Mouse (Mus musculus) mature B cell (primary cell): ENCODE results near the gene Gm20772.
"Not testable (repeated sequence)": the region's sequence is repeated elsewhere in the genome, so short reads cannot be mapped to it uniquely, and the experiment has no call there.

Experiments
- in situ Hi-C: fragments of 300-500 bp; cut with MboI; formaldehyde crosslinking; loops from 2 replicates; pipeline ENCODE4 v1.14.3; 2019

Gene Gm20772

GRCm38 (mm10) chrY:17874441-17874840 is at the start of gene Gm20772, which contains the start of gene Gm20831:
Gene Gm20772, plus strand, starts transcription at chrY:17874741.
Gene Gm20831, plus strand, starts transcription at chrY:17874741.
- in situ Hi-C loops: not testable (repeated sequence)

- in situ Hi-C loops: not testable (repeated sequence)
Measured at GRCm38 (mm10) chrY:17846166-17846565, 28.4 kb upstream of the Gm20772 start, which contains the start of gene Gm21904. Gene Gm21904, minus strand, starts transcription at chrY:17846266.
